Mouse (Mus musculus) brain, embryonic 18.5 days (tissue): ENCODE results near the gene Fads2.

ENCODE experiments used
- DNase-seq: peaks from one replicate; pipeline ENCODE4 v3.0.0-alpha.2; 2012; ENCODE audit warnings: low read depth, low spot score

Gene Fads2

DNA sequence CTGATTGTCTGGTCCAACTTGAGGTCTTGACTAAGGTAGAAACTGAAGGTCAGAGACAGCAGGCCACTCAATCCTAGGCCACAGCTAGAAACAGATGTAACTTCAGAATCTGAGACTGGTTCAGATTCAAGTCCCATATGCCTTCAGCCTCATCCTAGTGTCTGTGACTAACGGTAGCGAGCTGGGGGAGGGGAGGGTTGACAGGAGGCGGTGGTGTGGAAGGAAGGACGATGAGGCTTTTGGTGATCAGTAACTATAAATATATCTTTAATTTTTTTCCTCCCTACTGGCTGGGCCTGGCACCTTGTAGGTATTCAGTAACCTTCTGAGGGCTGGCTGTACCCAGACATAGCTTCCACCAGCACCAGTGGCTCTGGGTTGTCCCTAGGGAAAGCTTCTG, 86.1 kb downstream of the Fads2 start:
- no peak for DNase-seq

DNA sequence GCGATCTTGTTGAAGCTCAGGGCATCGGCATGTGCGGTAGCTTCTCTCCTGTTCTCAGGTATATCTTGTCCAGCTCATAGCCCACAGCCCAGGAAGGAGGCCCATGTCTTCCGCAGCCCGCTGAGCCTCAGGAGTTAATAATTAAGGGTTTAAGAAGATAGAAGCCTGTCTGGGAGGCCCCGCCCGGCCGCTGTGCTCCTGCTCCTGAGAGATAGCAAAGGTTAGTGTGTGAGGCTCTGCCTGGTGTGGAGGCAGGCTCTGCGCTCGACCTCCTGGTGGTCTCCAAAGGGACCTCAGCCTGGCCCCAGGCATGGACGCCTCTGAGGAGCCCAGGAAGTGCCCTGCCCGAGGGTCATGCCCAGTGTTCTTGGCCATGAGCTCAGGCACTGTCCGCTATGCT, 86.7 kb downstream of the Fads2 start:
- DNase-seq: no peak

DNA sequence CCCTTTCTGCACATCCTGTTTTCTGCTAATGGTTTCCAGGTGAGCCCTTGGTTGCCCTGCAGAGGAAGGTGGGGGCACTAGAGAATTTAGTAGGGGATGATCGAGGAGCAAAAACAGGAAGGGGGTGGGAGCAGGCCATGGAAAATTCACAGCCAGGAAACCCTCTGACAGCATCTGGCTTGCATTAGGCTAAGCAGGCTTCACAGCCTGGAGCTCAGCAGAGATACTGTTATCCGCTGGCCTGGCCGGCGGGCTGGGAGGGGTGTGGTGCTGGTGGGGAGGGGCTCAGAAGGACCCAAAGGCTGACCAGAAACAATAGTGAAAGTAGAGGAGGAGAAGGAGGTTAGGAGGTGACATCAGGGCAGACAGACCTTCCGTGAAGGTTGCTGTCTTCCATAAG, 87.6 kb downstream of the Fads2 start:
- DNase-seq: no peak

DNA sequence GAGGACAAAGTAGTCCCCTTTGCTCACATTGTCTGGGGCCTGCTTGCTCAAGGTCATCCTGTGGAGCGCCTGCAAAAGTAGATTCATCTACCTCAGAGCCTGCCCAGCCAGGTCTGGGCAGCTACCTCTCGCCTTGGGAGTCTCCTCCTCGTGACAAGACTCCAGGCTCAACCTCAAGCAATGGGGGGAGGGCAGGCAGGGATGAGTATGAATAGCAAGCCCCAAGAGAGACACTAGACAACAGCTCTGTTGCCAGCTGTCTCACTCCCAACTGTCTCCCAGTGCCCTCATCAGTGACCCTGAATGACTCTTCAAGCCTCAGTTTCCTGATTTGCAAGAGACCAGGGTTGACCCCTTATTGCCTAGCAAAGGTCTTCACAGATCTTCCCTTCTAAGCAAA, 88.2 kb downstream of the Fads2 start:
- no peak for DNase-seq

DNA sequence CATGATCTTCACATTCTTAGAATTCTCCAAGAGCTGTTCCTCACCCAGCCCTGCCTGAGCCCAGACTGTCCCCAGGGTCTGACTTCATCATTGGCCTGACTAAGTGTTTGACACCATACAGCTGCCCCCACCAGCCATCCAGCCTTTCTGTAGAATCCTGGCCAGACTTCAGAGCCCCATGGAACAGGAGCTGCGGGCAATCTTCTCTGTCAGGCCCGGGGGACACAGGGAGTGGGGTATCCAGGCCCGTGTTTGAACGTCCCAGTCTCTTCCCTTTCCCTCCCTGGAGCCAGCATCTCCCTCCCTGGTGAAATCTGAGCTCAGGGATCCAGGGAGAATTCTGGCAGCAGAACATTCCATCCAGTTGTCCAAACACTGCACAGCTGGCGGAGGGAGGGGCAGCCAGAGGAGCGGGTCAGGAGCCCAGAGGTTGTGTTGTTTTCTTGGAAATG, 88.7 kb downstream of the Fads2 start:
- no peak for DNase-seq
